Mouse (Mus musculus) neural tube, embryonic 14.5 days (tissue): ENCODE results near the gene Cpvl. TPM values are rescaled to one million over a fixed set of nuclear protein-coding genes. Genes with fewer than 3 reads are reported as not detected.
A peak's percentile ranks its signal among the peaks of the same experiment; 100 is the strongest.

Source experiments
- ATAC-seq: fragments of 200-750 bp; cut with Nextera tagmentation; 2 replicates; pipeline ENCODE4 v1.8.0; 2017; ENCODE audit warnings: low read depth, mild to moderate bottlenecking, moderate TSS enrichment, moderate library complexity
- H3K27ac ChIP-seq: fragments of 300-500 bp; sonication (generic); 2 replicates; pipeline ENCODE4 v1.5.1; 2014; ENCODE audit warnings: low read depth, mild to moderate bottlenecking, control low read depth, low read length, moderate library complexity, mixed read lengths
- H3K27me3 ChIP-seq: fragments of 300-500 bp; sonication (generic); 2 replicates; pipeline ENCODE4 v1.6.1; 2014; ENCODE audit warnings: low read length; ENCODE audit not compliant: control insufficient read depth, insufficient read depth
- H3K36me3 ChIP-seq: fragments of 300-500 bp; sonication (generic); 2 replicates; pipeline ENCODE4 v1.6.1; 2014; ENCODE audit warnings: low read length, mixed read lengths; ENCODE audit not compliant: control insufficient read depth, insufficient read depth
- H3K4me1 ChIP-seq: fragments of 300-500 bp; sonication (generic); 2 replicates; pipeline ENCODE4 v1.6.1; 2014; ENCODE audit warnings: low read length; ENCODE audit not compliant: control insufficient read depth, insufficient read depth
- H3K4me2 ChIP-seq: fragments of 300-500 bp; sonication (generic); 2 replicates; pipeline ENCODE4 v1.6.1; 2014; ENCODE audit warnings: mild to moderate bottlenecking, low read depth, low read length, control low read depth
- H3K4me3 ChIP-seq: fragments of 300-500 bp; sonication (generic); 2 replicates; pipeline ENCODE4 v1.5.1; 2014; ENCODE audit warnings: low read depth, low read length, control low read depth, mixed read lengths
- H3K9ac ChIP-seq: fragments of 300-500 bp; sonication (generic); replicated peaks from 2 replicates; pipeline ENCODE4 v1.6.1; 2014; ENCODE audit warnings: low read depth, mild to moderate bottlenecking, control low read depth, low read length, mixed read lengths
- H3K9me3 ChIP-seq: fragments of 300-500 bp; sonication (generic); 2 replicates; pipeline ENCODE4 v1.6.1; 2016; ENCODE audit warnings: low read length; ENCODE audit not compliant: control insufficient read depth
- WGBS: fragments of 180-500 bp; shearing (Covaris S2); extraction: QIAGEN DNeasy Blood & Tissue Kit; methylation state at CpG from one replicate; pipeline ENCODE4 v1.1.7; 2014; 5-methylcytosine and 5-hydroxymethylcytosine counted together
- polyA plus RNA-seq: library from polyadenylated mRNA; unstranded; fragments of >200 nt; fragmentation: Nextera tagmentation; extraction: Ambion mirVana; gene quantifications from 2 replicates; pipeline ENCODE4 v1.2.1, GENCODE M21; 2014

The Cpvl gene
- polyA plus RNA-seq, 1 experiment from 2014 or later = not detected

DNA sequence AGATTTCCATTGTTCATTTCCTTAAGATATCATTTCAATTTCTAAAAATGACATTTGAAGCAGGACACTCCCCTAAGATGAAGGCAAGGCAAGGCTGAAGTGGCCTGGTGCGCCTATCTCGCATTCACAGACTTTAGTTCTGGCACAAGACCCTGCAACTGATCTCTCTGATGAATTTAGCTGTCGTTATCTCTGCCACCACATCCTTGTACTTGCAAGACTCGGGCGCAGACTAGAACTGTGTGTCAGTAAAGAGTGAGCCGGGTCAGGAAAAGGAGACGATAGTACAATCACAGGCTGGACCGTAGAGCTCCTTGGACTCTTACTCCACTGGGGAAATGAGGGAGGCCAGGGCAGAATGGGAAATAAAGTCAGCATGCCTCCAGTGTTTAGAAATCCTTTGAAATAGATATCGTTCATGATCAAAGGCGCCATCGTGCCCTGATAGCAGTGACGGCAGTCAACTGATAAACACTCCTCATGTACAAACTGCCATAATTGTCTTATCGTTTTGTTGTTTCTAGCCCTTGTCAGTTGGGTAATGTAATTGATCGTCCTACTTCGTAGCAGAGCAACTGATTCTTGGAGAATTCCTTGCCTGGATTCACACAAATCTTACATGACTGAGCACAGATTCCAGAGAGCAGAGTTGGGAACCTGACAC is 2.5 kb upstream of the Cpvl start:
- 91% methylated on average over 15 of the region's 15 CpGs for WGBS
- Histone ChIP-seq H3K4me1 (no peaks in the 10 kb centered on the region), H3K4me2 (no peak overlapping the region), H3K36me3 (no peaks in the 10 kb centered on the region), H3K27ac (no peak overlapping the region), H3K9ac (no peak overlapping the region), H3K4me3 (no peak overlapping the region), H3K27me3 (no peaks in the 10 kb centered on the region), H3K9me3 (no peaks in the 10 kb centered on the region)
- ATAC-seq = no peak

DNA sequence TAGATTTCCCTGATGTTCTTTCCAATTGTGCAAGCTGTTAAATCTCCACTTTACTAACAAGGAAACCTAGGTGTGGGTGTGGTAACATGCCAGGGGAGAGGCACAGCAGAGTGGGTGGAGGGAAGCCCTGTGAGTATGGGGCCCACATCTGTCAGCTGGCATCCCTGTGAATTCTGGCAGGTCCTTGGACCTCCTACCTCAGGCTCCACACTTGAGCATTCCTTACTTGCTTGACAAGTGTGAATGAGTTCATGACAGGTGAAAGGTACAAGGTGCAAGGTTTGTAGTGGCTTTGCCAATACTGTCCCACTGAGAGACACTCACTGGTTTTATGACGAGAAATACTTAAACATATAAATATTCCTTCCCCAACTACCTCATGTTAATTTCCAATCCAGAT is 4.4 kb downstream of the Cpvl start:
- Histone ChIP-seq H3K4me1 (peaks cover 6% of the 10 kb centered on the region; the same call in 1 of the 2 replicates), H3K4me3 (no peak overlapping the region), H3K36me3 (no peaks in the 10 kb centered on the region), H3K9ac (no peak overlapping the region), H3K27me3 (no peaks in the 10 kb centered on the region), H3K4me2 (no peak overlapping the region), H3K27ac (no peak overlapping the region), H3K9me3 (no peaks in the 10 kb centered on the region)
- ATAC-seq = no peak
- WGBS = 89% methylated on average over 1 of the region's 1 CpGs

DNA sequence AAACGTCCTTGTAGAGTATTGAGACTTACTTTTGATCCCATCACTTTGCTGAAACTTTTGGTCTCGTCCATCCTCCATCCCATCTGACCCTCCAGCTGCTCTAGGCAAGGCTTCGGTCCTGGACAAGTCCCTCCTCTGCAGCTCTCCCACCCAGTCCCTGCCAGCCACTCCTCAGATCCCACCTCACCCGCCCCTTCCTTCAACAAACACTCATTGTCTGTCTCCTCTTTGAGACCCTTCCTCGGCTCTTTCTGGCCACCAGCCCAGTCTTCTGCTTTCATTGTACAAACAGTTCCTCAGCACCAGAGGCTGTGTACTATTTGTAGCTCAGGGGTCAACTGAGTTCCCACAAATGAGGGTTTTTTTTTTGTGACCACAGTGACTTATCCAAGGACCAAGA is 5.0 kb downstream of the Cpvl start:
- Histone ChIP-seq H3K4me2 (no peak overlapping the region), H3K27ac (no peak overlapping the region), H3K36me3 (no peaks in the 10 kb centered on the region), H3K27me3 (no peaks in the 10 kb centered on the region), H3K9ac (no peak overlapping the region), H3K4me1 (peaks cover 6% of the 10 kb centered on the region; the same call in 1 of the 2 replicates), H3K4me3 (no peak overlapping the region), H3K9me3 (no peaks in the 10 kb centered on the region)
- ATAC-seq = peak; percentile 71; the same call in 1 of the 2 replicates
- 38% methylated on average over 5 of the region's 5 CpGs for WGBS

DNA sequence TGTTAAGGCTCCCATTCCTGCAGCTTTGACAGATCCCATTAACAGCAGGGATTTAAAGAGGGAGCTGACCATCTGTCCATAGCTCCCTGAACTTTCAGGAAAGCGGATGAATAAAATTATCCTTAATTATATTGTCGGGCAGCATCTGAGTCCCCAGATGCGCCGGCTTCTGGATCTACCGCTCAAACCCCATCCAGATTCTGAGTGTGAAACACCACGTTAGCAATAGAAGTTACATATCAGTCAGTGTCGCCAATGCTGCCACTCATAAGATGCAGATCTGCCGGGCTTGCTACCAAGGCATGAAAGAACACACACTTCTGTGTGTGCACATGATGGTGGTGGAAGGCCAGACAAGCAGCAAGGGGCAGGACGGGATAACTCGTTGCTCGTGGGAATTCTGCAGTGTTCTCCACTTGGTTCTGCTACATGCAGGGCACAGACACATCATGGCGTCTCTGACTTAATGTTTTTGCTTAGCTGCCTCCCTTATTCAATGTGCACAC is 6.2 kb downstream of the Cpvl start:
- 47% methylated on average over 12 of the region's 12 CpGs for WGBS
- Histone ChIP-seq H3K4me2 (no peak overlapping the region), H3K36me3 (no peaks in the 10 kb centered on the region), H3K27me3 (no peaks in the 10 kb centered on the region), H3K9ac (no peak overlapping the region), H3K4me3 (no peak overlapping the region), H3K27ac (no peak overlapping the region), H3K9me3 (no peaks in the 10 kb centered on the region), H3K4me1 (peaks cover 6% of the 10 kb centered on the region; the same call in 1 of the 2 replicates)
- no peak for ATAC-seq

DNA sequence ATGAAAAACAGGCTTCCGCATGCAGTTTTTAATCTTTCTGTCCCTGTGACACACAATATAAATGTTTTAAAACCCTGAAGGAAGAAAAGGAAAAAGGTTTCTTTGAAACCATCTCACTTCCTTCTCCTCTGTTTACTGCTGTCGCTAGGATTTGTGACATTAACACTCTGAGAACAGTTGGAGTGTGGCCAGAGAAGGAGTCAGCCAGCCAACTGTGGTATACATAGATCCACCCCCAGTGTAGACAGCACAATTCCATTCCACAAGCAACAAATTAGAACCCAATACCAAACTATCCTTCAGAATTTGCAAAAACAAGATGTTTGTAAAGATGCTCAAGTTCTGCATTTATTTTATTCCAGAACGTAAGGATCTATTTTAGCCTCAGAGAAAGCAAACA is 6.7 kb downstream of the Cpvl start:
- no peak for ATAC-seq
- Histone ChIP-seq H3K9ac (no peak overlapping the region), H3K27ac (no peak overlapping the region), H3K4me2 (no peak overlapping the region), H3K27me3 (no peaks in the 10 kb centered on the region), H3K36me3 (no peaks in the 10 kb centered on the region), H3K4me1 (peaks cover 6% of the 10 kb centered on the region; the same call in 1 of the 2 replicates), H3K9me3 (no peaks in the 10 kb centered on the region), H3K4me3 (no peak overlapping the region)
- WGBS = 54% methylated on average over 3 of the region's 3 CpGs

DNA sequence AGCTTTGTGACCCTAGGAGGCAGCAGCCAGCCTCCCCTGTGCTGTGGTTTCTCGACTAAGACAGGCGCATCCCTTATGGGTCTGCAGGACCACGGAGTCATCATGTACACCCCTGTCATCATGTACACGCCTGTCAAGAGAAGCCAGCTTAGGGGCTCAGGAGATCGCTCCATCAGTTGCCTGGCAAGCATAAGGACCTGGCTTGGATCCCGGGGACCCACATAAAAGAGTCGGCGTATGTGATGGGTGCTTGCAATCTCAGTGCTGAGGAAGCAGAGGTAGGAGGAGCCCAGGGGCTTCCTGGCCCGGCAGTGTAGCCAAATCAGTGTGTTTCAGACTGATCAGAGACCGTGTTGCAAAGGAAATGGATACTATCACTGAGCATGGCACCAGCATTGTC is 9.4 kb downstream of the Cpvl start:
- Histone ChIP-seq H3K27ac (no peak overlapping the region), H3K4me2 (no peak overlapping the region), H3K9ac (no peak overlapping the region), H3K9me3 (no peaks in the 10 kb centered on the region), H3K27me3 (no peaks in the 10 kb centered on the region), H3K36me3 (no peaks in the 10 kb centered on the region), H3K4me1 (peaks cover 6% of the 10 kb centered on the region; the same call in 1 of the 2 replicates), H3K4me3 (no peak overlapping the region)
- no peak for ATAC-seq
- WGBS = 65% methylated on average over 10 of the region's 10 CpGs

DNA sequence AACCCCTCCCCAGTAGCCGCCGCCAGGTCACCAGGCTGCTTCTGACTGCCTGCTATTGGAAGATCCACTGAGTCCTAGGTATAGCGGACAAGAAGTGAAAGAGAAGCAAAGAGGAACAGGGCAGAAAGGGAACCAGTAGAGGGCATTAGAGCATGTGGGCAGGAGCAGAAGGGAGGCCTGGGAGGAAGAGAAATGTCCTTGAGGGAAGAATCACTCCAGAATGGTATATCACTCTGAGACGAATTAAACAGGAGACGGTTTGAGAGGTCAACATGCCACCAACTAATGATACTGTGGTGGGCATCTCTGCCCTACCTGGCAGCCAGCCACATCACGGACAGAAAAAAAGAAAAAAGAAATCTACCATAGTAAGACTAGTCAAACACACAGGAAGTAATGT is 9.9 kb downstream of the Cpvl start:
- no peaks in the 10 kb centered on the region for H3K36me3 ChIP-seq
- H3K9me3 ChIP-seq = no peaks in the 10 kb centered on the region
- H3K9ac ChIP-seq = no peak overlapping the region
- peaks cover 1% of the 10 kb centered on the region; the same call in 1 of the 2 replicates for H3K4me1 ChIP-seq
- no peak for ATAC-seq
- no peak overlapping the region for H3K27ac ChIP-seq
- no peaks in the 10 kb centered on the region for H3K27me3 ChIP-seq
- WGBS = 93% methylated on average over 6 of the region's 6 CpGs
- H3K4me2 ChIP-seq = no peak overlapping the region
- no peak overlapping the region for H3K4me3 ChIP-seq

DNA sequence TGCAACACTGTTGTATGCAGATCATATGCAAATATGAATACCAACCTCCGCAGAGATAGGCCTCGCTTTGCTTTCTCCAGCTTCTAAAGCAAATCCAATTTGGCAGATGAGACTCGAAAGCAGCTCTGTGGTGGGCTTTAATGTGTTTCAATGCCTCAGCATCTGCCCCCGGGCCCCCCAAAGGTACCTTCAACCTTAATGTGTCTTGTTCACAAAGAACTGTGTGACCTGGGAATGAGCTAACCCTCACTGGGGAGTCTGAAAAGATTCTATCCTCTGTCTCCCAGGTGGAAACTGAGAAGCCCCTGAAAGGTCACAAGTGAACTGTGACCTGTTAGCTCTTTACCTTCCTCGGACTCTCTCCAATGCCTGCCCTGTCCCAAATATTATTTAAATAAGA is 11.9 kb downstream of the Cpvl start:
- no peaks in the 10 kb centered on the region for H3K36me3 ChIP-seq
- no peak overlapping the region for H3K4me2 ChIP-seq
- 53% methylated on average over 5 of the region's 5 CpGs for WGBS
- H3K27me3 ChIP-seq = no peaks in the 10 kb centered on the region
- H3K27ac ChIP-seq = no peak overlapping the region
- H3K9ac ChIP-seq = no peak overlapping the region
- H3K9me3 ChIP-seq = no peaks in the 10 kb centered on the region
- no peaks in the 10 kb centered on the region for H3K4me1 ChIP-seq
- no peak overlapping the region for H3K4me3 ChIP-seq
- no peak for ATAC-seq

DNA sequence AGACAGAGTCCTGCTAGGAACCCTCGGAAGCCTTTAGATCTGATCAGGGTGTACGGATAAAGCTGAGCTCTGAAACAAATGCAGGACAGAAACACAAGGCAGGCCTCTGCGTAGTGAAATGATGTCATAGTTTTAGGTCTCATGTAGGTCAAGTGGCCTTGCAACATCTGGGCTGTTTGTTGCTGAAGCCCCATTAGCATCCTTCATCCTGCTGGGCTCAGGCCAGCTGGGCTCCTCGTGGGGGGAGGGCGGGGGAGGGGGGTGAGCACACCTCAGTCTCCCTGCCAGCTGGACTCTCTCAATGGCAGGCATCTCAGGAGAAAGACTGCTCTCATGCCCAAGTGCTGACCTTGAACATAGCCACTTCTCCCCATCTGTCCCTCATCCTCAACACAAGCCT is 12.6 kb downstream of the Cpvl start:
- ATAC-seq = no peak
- Histone ChIP-seq H3K9ac (no peak overlapping the region), H3K4me1 (no peaks in the 10 kb centered on the region), H3K27me3 (no peaks in the 10 kb centered on the region), H3K9me3 (no peaks in the 10 kb centered on the region), H3K4me2 (no peak overlapping the region), H3K4me3 (no peak overlapping the region), H3K27ac (no peak overlapping the region), H3K36me3 (no peaks in the 10 kb centered on the region)
- WGBS = 40% methylated on average over 5 of the region's 5 CpGs
